Mouse (Mus musculus) MEL (cell line): ENCODE measurements at regions not wholly inside any gene's neighbourhood (a gene's known extent, or its start where the extent isn't known, plus 50 kb on each side); places are given as distances from the start of the nearest gene placed in this dataset.

Experiments used
- CTCF ChIP-seq, 3 experiments: IDR thresholded peaks in 2 of 3; conservative IDR thresholded peaks in 1 of 3; 2 replicates each; pipeline ENCODE4 v1.5.1; 2011 to 2012; ENCODE audit warnings: low read length in 3 of 3, low read depth in 2 of 3, mild to moderate bottlenecking in 2 of 3, improper control_type of control experiment in 1 of 3, inconsistent platforms in 1 of 3, mixed read lengths in 1 of 3, moderate library complexity in 1 of 3; ENCODE audit not compliant: control insufficient read depth in 1 of 3, insufficient read depth in 1 of 3, poor library complexity in 1 of 3, severe bottlenecking in 1 of 3
- ELF1 ChIP-seq: IDR thresholded peaks from 2 replicates; pipeline ENCODE4 v1.6.1; 2014; ENCODE audit warnings: low read depth, mild to moderate bottlenecking, inconsistent platforms, low read length, improper control_type of control experiment, moderate library complexity
- EP300 ChIP-seq, 2 experiments: IDR thresholded peaks; 2 replicates each; pipeline ENCODE4 v1.6.1; 2011; ENCODE audit warnings: improper control_type of control experiment in 2 of 2, low read length in 2 of 2, low read depth in 1 of 2, mild to moderate bottlenecking in 1 of 2
- MAX ChIP-seq: IDR thresholded peaks from 2 replicates; pipeline ENCODE4 v1.6.1; 2011; ENCODE audit warnings: low read length, improper control_type of control experiment
- MAZ ChIP-seq: IDR thresholded peaks from 2 replicates; pipeline ENCODE4 v1.6.1; 2012; ENCODE audit warnings: low read depth, mild to moderate bottlenecking, inconsistent platforms, low read length, improper control_type of control experiment
- POLR2A ChIP-seq, 2 experiments: IDR thresholded peaks; 2 replicates each; pipeline ENCODE4 v1.6.1; 2011 to 2012; ENCODE audit warnings: low read length in 2 of 2, mild to moderate bottlenecking in 2 of 2, control low read depth in 1 of 2, improper control_type of control experiment in 1 of 2, low read depth in 1 of 2, moderate library complexity in 1 of 2; ENCODE audit not compliant: control insufficient read depth in 1 of 2, insufficient read depth in 1 of 2, poor library complexity in 1 of 2
- POLR2AphosphoS2 ChIP-seq: IDR thresholded peaks from 2 replicates; pipeline ENCODE4 v1.6.1; 2011; ENCODE audit warnings: low read length, improper control_type of control experiment
- RAD21 ChIP-seq: IDR thresholded peaks from 2 replicates; pipeline ENCODE4 v1.6.1; 2011; ENCODE audit warnings: mild to moderate bottlenecking, low read depth, low read length, improper control_type of control experiment
- USF1 ChIP-seq: IDR thresholded peaks from 2 replicates; pipeline ENCODE4 v1.6.1; 2014; ENCODE audit warnings: low read depth, mild to moderate bottlenecking, inconsistent platforms, low read length, improper control_type of control experiment, moderate library complexity

- TF ChIP-seq MAZ (no peak), POLR2A (IDR thresholded peaks at IDR 0.05; ENCODE audit: control insufficient read depth in 1 of 2, insufficient read depth in 1 of 2, low read depth in 1 of 2, low read length in 2 of 2, poor library complexity in 1 of 2) (no peak), CTCF (IDR thresholded peaks at IDR 0.05 in 2 of 3, conservative IDR thresholded peaks at IDR 0.05 in 1 of 3; ENCODE audit: control insufficient read depth in 1 of 3, insufficient read depth in 1 of 3, low read depth in 2 of 3, low read length in 3 of 3, poor library complexity in 1 of 3, severe bottlenecking in 1 of 3) (no peak), ELF1 (no peak), EP300 (IDR thresholded peaks at IDR 0.05; ENCODE audit: low read depth in 1 of 2, low read length in 2 of 2) (no peak), USF1 (no peak), RAD21 (no peak), MAX (no peak), POLR2AphosphoS2 (no peak)
Observed at GRCm38 (mm10) chr1:13998178-13998708, 2094.9 kb downstream of the 4930444P10Rik start.
